Mouse (Mus musculus) liver, embryonic 14 days (tissue): ENCODE data around the gene Ruvbl1. TPM values are rescaled to one million over a fixed set of nuclear protein-coding genes. Genes with fewer than 3 reads are reported as not detected.

Source experiments
- polyA plus RNA-seq: library from polyadenylated mRNA; depleted of rRNA; stranded (reverse); fragments of >200 nt; gene quantifications from 2 replicates; pipeline ENCODE4 v1.2.3, GENCODE M21; 2012; rRNA removed

Ruvbl1 gene
- polyA plus RNA-seq: 50.2 and 51.8 TPM in 2 replicates

DNA sequence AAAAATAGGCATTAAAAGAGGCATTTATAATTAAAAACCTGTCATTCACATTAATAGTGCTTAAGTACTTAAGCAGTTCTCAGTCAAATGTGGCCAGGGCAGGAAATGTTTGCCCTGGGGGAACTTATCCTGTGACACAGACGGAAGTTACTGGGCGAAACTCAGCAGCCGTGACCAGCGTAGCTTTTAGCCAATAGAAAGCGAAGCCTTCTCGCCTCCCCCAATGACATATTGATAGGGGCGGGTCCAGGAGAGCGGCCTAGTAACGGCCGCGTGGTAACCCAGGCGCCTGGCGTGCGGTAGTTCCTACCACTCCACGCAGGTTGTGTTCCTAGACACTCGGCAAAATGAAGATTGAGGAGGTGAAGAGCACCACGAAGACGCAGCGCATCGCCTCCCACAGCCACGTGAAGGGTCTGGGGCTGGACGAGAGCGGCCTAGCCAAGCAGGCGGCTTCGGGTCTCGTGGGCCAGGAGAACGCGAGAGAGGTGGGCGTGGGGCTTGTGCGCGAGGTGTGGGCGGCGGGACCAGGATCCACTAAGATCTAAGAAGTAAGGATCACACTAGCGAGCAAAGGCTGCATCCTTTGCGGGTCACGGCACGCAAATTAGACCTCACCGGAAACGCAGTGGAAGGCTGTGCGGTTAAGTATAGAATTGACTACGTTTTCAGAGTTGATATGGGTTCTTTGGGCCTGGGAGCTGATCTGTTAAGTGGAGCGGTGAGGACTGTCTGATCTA lies at the start of gene Ruvbl1:
Ruvbl1 (plus strand) TSS at position 229 of the 740 bp plus-strand sequence.

DNA sequence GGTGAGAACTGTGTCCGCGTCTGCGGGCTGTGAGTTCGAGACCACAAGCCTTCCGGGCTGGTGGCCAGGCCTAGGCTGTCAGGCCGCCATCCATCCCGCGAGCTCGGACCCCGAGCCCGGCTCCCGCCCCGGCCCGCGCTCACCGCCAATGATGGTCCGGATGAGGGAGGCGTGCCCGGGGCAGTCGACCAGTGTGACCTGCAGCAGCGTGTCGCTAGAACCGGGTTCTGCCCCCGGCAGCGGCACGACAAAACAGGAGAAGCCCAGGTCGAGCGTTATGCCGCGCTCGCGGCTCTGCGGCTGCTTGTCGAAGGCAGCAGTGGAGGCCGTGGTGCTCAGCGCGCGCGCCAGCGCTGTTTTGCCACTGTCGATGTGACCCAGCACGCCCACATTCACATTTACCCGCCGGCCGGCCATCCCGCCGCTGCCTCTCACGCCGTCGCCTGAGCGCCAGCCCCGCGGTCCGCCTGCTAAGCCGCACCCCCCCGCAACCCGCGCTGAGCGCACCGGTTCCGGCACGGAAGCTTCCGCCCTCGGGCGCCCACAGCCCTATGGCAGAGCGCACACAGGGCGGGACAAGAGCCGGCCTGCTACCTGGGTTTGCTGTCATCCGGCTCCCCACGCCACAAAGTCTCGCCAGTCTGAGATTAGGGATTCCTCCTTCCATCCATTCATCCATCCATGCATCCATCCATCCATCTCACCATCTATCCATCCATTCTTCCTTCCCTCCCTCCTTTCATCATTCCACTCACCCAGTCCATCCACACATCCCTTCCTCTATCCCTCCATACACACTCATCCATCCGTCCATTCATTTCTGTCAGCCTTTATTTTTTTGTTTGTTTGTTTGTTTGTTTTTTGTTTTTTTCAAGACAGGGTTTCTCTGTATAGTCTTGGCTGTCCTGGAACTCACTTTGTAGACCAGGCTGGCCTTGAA lies 18.9 kb upstream of the Ruvbl1 start, which contains the start of gene Eefsec:
Eefsec (minus strand) TSS at position 477 of the 940 bp plus-strand sequence.

DNA sequence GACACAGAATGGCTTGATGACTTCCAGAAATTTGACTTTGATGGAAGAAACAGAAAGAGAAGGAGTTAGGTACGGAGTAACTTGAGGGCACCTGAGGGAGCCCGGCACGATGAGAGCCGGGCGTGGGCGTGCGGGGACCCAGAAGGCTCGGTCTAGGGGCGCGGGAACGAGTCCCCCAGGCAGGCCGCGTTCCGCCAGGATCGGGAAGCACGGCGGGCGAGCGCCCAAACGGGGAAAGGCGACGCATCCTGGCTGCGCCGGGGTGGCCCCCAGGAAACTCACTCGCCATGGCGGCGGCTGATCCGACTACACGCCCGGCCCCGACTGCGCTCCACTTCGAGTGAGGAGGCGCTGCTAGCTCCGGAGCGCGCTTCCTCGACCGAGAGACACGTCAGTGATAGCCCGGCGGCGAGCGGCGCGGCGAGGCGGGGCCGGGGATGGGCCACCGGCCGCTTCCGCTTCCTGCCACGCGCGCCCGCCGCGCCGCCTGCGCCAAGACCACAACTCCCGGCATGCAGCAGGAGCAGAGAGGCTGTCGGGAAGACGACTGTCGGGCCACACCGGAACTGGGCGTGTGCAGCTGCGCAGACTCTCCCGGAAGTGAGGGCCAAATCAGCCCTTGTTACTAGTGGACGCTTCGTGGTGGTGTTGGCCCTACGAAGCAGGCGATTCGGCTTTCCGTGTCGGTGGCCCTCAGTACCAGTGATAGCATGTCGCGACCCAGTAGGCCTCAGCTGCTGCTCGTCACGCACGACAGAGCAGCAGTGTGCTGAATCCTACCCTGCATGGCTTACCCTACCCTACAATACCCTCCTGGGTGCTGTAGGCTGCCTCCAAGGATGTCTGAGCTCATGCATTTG lies 53.4 kb downstream of the Ruvbl1 start, which contains the start of gene Sec61a1:
Sec61a1 (minus strand) TSS at position 502 of the 860 bp plus-strand sequence.

Other genes starting within 250 kb of the Ruvbl1 start
- gene Dnajb8, start 243.1 kb upstream of the Ruvbl1 start, polyA plus RNA-seq: not detected in 2 replicates
- gene Eefsec, start 18.9 kb upstream of the Ruvbl1 start, polyA plus RNA-seq: 8.9 and 10.1 TPM in 2 replicates
- gene Sec61a1, start 53.5 kb downstream of the Ruvbl1 start, polyA plus RNA-seq: 62.9 and 74.5 TPM in 2 replicates
- gene Kbtbd12, start 172.5 kb downstream of the Ruvbl1 start, polyA plus RNA-seq: 0.63 and 0.77 TPM in 2 replicates